ENCODE assay signal across 8 mouse cellular contexts in genomic region chrX:101126474-101126955, GRCm38 (mm10). TPM values are rescaled to one million over a fixed set of nuclear protein-coding genes. Genes with fewer than 3 reads are reported as not detected.
DNase-seq lines count a peak whose midpoint lies in the region; ATAC-seq lines count a peak whose summit lies in the region.
"Had no signal": no experiment of that assay in that cellular context is flagged by ENCODE, and none has a peak within 500 bp of the region (broad histone marks: within the 10 kb centered on the region; RNA-seq: fewer than 3 reads in every experiment).

No protein-coding gene starts in this region.

- peak; percentile 6 for DNase-seq in MN1 (ENCODE audit: low spot score)
- DNase-seq in adrenal gland, adult 2 months, result peak; percentile 71
- peak; percentile 2 for DNase-seq in heart, postnatal 25 days (ENCODE audit: low spot score)
- DNase-seq in lung, postnatal 10 days, result peak; percentile 39
- DNase-seq in cerebellum, postnatal 14 days, result no peak
- DNase-seq in midbrain, embryonic 14.5 days, result no peak

- no peak overlapping the region for H3K9ac ChIP-seq in midbrain, embryonic 14.5 days (replicated peaks; ENCODE audit: low read length)
- no peak overlapping the region for H3K9ac ChIP-seq in hindbrain, embryonic 16.5 days (ENCODE audit: low read depth, low read length)

- H3K9me3 ChIP-seq in midbrain, embryonic 14.5 days (ENCODE audit: control insufficient read depth, low read length), result no peaks in the 10 kb centered on the region
- H3K9me3 ChIP-seq in hindbrain, embryonic 16.5 days (ENCODE audit: control insufficient read depth, low read length), result no peaks in the 10 kb centered on the region
- H3K9me3 ChIP-seq: hindbrain, embryonic 10.5 days had no signal

- no peaks in the 10 kb centered on the region for H3K36me3 ChIP-seq in midbrain, embryonic 14.5 days (ENCODE audit: control insufficient read depth, insufficient read depth, low read length)
- no peaks in the 10 kb centered on the region for H3K36me3 ChIP-seq in hindbrain, embryonic 16.5 days (ENCODE audit: control insufficient read depth, insufficient read depth, low read length)
- H3K36me3 ChIP-seq: hindbrain, embryonic 10.5 days had no signal

- 78% methylated on average over 7 of the region's 7 CpGs for WGBS in midbrain, embryonic 14.5 days
- 72% methylated on average over 7 of the region's 7 CpGs for WGBS in hindbrain, embryonic 16.5 days

- intact Hi-C loops in heart, postnatal 25 days (cut with DNase I), result no loop called here

- H3K27me3 ChIP-seq in midbrain, embryonic 14.5 days (ENCODE audit: control insufficient read depth, insufficient read depth, low read length), result no peaks in the 10 kb centered on the region
- no peaks in the 10 kb centered on the region for H3K27me3 ChIP-seq in hindbrain, embryonic 16.5 days (replicated peaks; ENCODE audit: control insufficient read depth, insufficient read depth, low read length)

- ATAC-seq in midbrain, embryonic 14.5 days (ENCODE audit: low FRiP score, low TSS enrichment), result no peak
- ATAC-seq in hindbrain, embryonic 16.5 days, result no peak

- no peak overlapping the region for H3K27ac ChIP-seq in midbrain, embryonic 14.5 days (replicated peaks; ENCODE audit: low read depth, low read length)
- H3K27ac ChIP-seq in hindbrain, embryonic 16.5 days (ENCODE audit: low read depth, low read length), result no peak overlapping the region
- H3K27ac ChIP-seq: hindbrain, embryonic 10.5 days had no signal

- no peak overlapping the region for H3K4me3 ChIP-seq in midbrain, embryonic 14.5 days (replicated peaks; ENCODE audit: low read depth, low read length)
- no peak overlapping the region for H3K4me3 ChIP-seq in hindbrain, embryonic 16.5 days (ENCODE audit: low read length)
- H3K4me3 ChIP-seq: hindbrain, embryonic 10.5 days had no signal

- H3K4me2 ChIP-seq in midbrain, embryonic 14.5 days (ENCODE audit: low read length), result no peak overlapping the region
- no peak overlapping the region for H3K4me2 ChIP-seq in hindbrain, embryonic 16.5 days (ENCODE audit: low read length)

- no peaks in the 10 kb centered on the region for H3K4me1 ChIP-seq in midbrain, embryonic 14.5 days (ENCODE audit: control insufficient read depth, insufficient read depth, low read length)
- no peaks in the 10 kb centered on the region for H3K4me1 ChIP-seq in hindbrain, embryonic 16.5 days (ENCODE audit: control insufficient read depth, insufficient read depth, low read depth, low read length)
- H3K4me1 ChIP-seq: hindbrain, embryonic 10.5 days had no signal

RNA-seq across cellular contexts. Expression of gene Slc7a3, which starts 40.7 kb away (rescaled TPM):
- under 1 TPM; 0.55 to 0.95 TPM for total RNA-seq in adrenal gland, adult 2 months (2021)
- 1.0 and 1.8 TPM in 2 replicates for polyA plus RNA-seq in adrenal gland, adult 2 months (2012; rRNA removed)
- under 1 TPM in 1 of 2 experiments, not detected in 1; 0.29 TPM for total RNA-seq in heart, postnatal 25 days (2021)
- 2.5 and 4.5 TPM in 2 replicates for polyA plus RNA-seq in midbrain, embryonic 14.5 days (2014; fragmentation: Nextera tagmentation; extraction: Ambion mirVana)
- 10.2 and 13.4 TPM in 2 replicates for polyA plus RNA-seq in hindbrain, embryonic 16.5 days (2015; fragmentation: Nextera tagmentation; extraction: Ambion mirVana)

Comparison
In these comparisons a context has a peak if more than half of its experiments do, and no peak if none do; other contexts are left out.
1. DNase-seq: peak in MN1 (single experiment), adrenal gland, adult 2 months (single experiment), heart, postnatal 25 days (single experiment) and lung, postnatal 10 days (single experiment); none in cerebellum, postnatal 14 days (0 of 2) and midbrain, embryonic 14.5 days (single experiment).